Mouse (Mus musculus): ENCODE results near the gene Vat1. TPM values are rescaled to one million over a fixed set of nuclear protein-coding genes. Genes with fewer than 3 reads are reported as not detected.

Gene Vat1
- polyA plus RNA-seq (2012; rRNA removed) = 92.5 and 272 TPM in 2 replicates

- 1% methylated on average over 60 of the region's 60 CpGs for WGBS
- Histone ChIP-seq H3K27me3 (ENCODE audit: control insufficient read depth, insufficient read depth, low read length) (no peaks in the 10 kb centered on the region), H3K4me3 (ENCODE audit: low read depth, low read length) (peak within 1 kb of the TSS; percentile 97), H3K27ac (ENCODE audit: insufficient read depth, low read depth, low read length) (peak within 1 kb of the TSS; percentile 91), H3K4me1 (ENCODE audit: control insufficient read depth, insufficient read depth, insufficient read length, low read length) (peaks cover 15% of the 10 kb centered on the region), H3K36me3 (ENCODE audit: control insufficient read depth, insufficient read depth, low read length) (peaks cover 16% of the 10 kb centered on the region)
- peak; percentile 21; the same call in 1 of the 2 replicates for TF ChIP-seq POLR2A (IDR thresholded peaks at IDR 0.05; ENCODE audit: low read depth, low read length)
- peak; percentile 14; the same call in 1 of the 2 replicates for TF ChIP-seq CTCF (IDR thresholded peaks at IDR 0.05; ENCODE audit: extremely low read depth, insufficient read length, insufficient replicate concordance, low read depth, low read length)
Measured at GRCm38 (mm10) chr11:101465869-101466551, at the start of gene Vat1. Gene Vat1, minus strand, starts transcription at chr11:101466230.

GRCm38 (mm10) chr11:101507090-101507489, 41.1 kb upstream of the Vat1 start:
- WGBS = 38% methylated on average over 7 of the region's 7 CpGs
- Histone ChIP-seq H3K4me3 (ENCODE audit: low read depth, low read length) (no peak overlapping the region), H3K27ac (ENCODE audit: insufficient read depth, low read depth, low read length) (no peak overlapping the region), H3K27me3 (ENCODE audit: control insufficient read depth, insufficient read depth, low read length) (no peaks in the 10 kb centered on the region), H3K4me1 (ENCODE audit: control insufficient read depth, insufficient read depth, insufficient read length, low read length) (peaks cover 2% of the 10 kb centered on the region; the same call in 1 of the 2 replicates), H3K36me3 (ENCODE audit: control insufficient read depth, insufficient read depth, low read length) (no peaks in the 10 kb centered on the region)
- TF ChIP-seq CTCF (IDR thresholded peaks at IDR 0.05; ENCODE audit: extremely low read depth, insufficient read length, insufficient replicate concordance, low read depth, low read length) = no peak
- TF ChIP-seq POLR2A (IDR thresholded peaks at IDR 0.05; ENCODE audit: low read depth, low read length) = no peak

GRCm38 (mm10) chr11:101506269-101506780, 40.3 kb upstream of the Vat1 start:
- WGBS = 89% methylated on average over 5 of the region's 5 CpGs
- H3K36me3 ChIP-seq (ENCODE audit: control insufficient read depth, insufficient read depth, low read length) = no peaks in the 10 kb centered on the region
- no peak overlapping the region for H3K4me3 ChIP-seq (ENCODE audit: low read depth, low read length)

GRCm38 (mm10) chr11:101486126-101486525, 20.1 kb upstream of the Vat1 start:
- 48% methylated on average over 6 of the region's 6 CpGs for WGBS
- Histone ChIP-seq H3K36me3 (ENCODE audit: control insufficient read depth, insufficient read depth, low read length) (no peaks in the 10 kb centered on the region), H3K4me3 (ENCODE audit: low read depth, low read length) (no peak overlapping the region), H3K27ac (ENCODE audit: insufficient read depth, low read depth, low read length) (no peak overlapping the region), H3K4me1 (ENCODE audit: control insufficient read depth, insufficient read depth, insufficient read length, low read length) (peaks cover 6% of the 10 kb centered on the region; the same call in 1 of the 2 replicates), H3K27me3 (ENCODE audit: control insufficient read depth, insufficient read depth, low read length) (no peaks in the 10 kb centered on the region)
- TF ChIP-seq CTCF (IDR thresholded peaks at IDR 0.05; ENCODE audit: extremely low read depth, insufficient read length, insufficient replicate concordance, low read depth, low read length) = no peak
- no peak for TF ChIP-seq POLR2A (IDR thresholded peaks at IDR 0.05; ENCODE audit: low read depth, low read length)

More at GRCm38 (mm10) chr11:101506269-101506780, 40.3 kb upstream of the Vat1 start:
- peaks cover 2% of the 10 kb centered on the region; the same call in 1 of the 2 replicates for H3K4me1 ChIP-seq (ENCODE audit: control insufficient read depth, insufficient read depth, insufficient read length, low read length)
- TF ChIP-seq CTCF (IDR thresholded peaks at IDR 0.05; ENCODE audit: extremely low read depth, insufficient read length, insufficient replicate concordance, low read depth, low read length) (no peak), POLR2A (IDR thresholded peaks at IDR 0.05; ENCODE audit: low read depth, low read length) (no peak)
- H3K27me3 ChIP-seq (ENCODE audit: control insufficient read depth, insufficient read depth, low read length) = no peaks in the 10 kb centered on the region
- H3K27ac ChIP-seq (ENCODE audit: insufficient read depth, low read depth, low read length) = no peak overlapping the region

- Histone ChIP-seq H3K27ac (ENCODE audit: insufficient read depth, low read depth, low read length) (no peak overlapping the region), H3K4me3 (ENCODE audit: low read depth, low read length) (no peak overlapping the region), H3K4me1 (ENCODE audit: control insufficient read depth, insufficient read depth, insufficient read length, low read length) (peaks cover 9% of the 10 kb centered on the region; the same call in 1 of the 2 replicates), H3K36me3 (ENCODE audit: control insufficient read depth, insufficient read depth, low read length) (no peaks in the 10 kb centered on the region), H3K27me3 (ENCODE audit: control insufficient read depth, insufficient read depth, low read length) (no peaks in the 10 kb centered on the region)
- 51% methylated on average over 6 of the region's 6 CpGs for WGBS
- TF ChIP-seq CTCF (IDR thresholded peaks at IDR 0.05; ENCODE audit: extremely low read depth, insufficient read length, insufficient replicate concordance, low read depth, low read length) (no peak), POLR2A (IDR thresholded peaks at IDR 0.05; ENCODE audit: low read depth, low read length) (no peak)
Measured at GRCm38 (mm10) chr11:101485509-101486028, 19.5 kb upstream of the Vat1 start.

GRCm38 (mm10) chr11:101484814-101485213, 18.8 kb upstream of the Vat1 start:
- no peak for TF ChIP-seq POLR2A (IDR thresholded peaks at IDR 0.05; ENCODE audit: low read depth, low read length)
- no peak for TF ChIP-seq CTCF (IDR thresholded peaks at IDR 0.05; ENCODE audit: extremely low read depth, insufficient read length, insufficient replicate concordance, low read depth, low read length)
- Histone ChIP-seq H3K27me3 (ENCODE audit: control insufficient read depth, insufficient read depth, low read length) (no peaks in the 10 kb centered on the region), H3K4me3 (ENCODE audit: low read depth, low read length) (no peak overlapping the region), H3K4me1 (ENCODE audit: control insufficient read depth, insufficient read depth, insufficient read length, low read length) (peaks cover 16% of the 10 kb centered on the region; the same call in 1 of the 2 replicates), H3K36me3 (ENCODE audit: control insufficient read depth, insufficient read depth, low read length) (no peaks in the 10 kb centered on the region), H3K27ac (ENCODE audit: insufficient read depth, low read depth, low read length) (no peak overlapping the region)
- WGBS = 75% methylated on average over 7 of the region's 7 CpGs

- TF ChIP-seq POLR2A (IDR thresholded peaks at IDR 0.05; ENCODE audit: low read depth, low read length) (no peak), CTCF (IDR thresholded peaks at IDR 0.05; ENCODE audit: extremely low read depth, insufficient read length, insufficient replicate concordance, low read depth, low read length) (no peak)
- no peaks in the 10 kb centered on the region for H3K27me3 ChIP-seq (ENCODE audit: control insufficient read depth, insufficient read depth, low read length)
- H3K27ac ChIP-seq (ENCODE audit: insufficient read depth, low read depth, low read length) = no peak overlapping the region
- WGBS = 86% methylated on average over 6 of the region's 6 CpGs
- no peak overlapping the region for H3K4me3 ChIP-seq (ENCODE audit: low read depth, low read length)
- no peaks in the 10 kb centered on the region for H3K36me3 ChIP-seq (ENCODE audit: control insufficient read depth, insufficient read depth, low read length)
- peaks cover 21% of the 10 kb centered on the region for H3K4me1 ChIP-seq (ENCODE audit: control insufficient read depth, insufficient read depth, insufficient read length, low read length)
Measured at GRCm38 (mm10) chr11:101484245-101484644, 18.2 kb upstream of the Vat1 start.

Measured in small intestine, adult 2 months (tissue).